Mouse (Mus musculus) CH12.LX (cell line): Measurements from ENCODE around the gene Cotl1. TPM values are rescaled to one million over a fixed set of nuclear protein-coding genes. Genes with fewer than 3 reads are reported as not detected.

Source experiments
- DNase-seq: peaks from one replicate; pipeline ENCODE4 v3.0.0-alpha.2; 2013; ENCODE audit errors: extremely low read depth
- H3K27ac ChIP-seq: 2 replicates; pipeline ENCODE4 v1.5.1; 2012; ENCODE audit warnings: low read depth, mild to moderate bottlenecking, control low read depth, moderate library complexity; ENCODE audit not compliant: insufficient read depth
- H3K27me3 ChIP-seq: replicated peaks from 2 replicates; pipeline ENCODE3; 2012; ENCODE audit warnings: inconsistent platforms
- H3K36me3 ChIP-seq, 2 experiments: replicated peaks in 1 of 2; 2 replicates each; pipeline versions ENCODE3 to v1.6.1; 2012; ENCODE audit warnings: inconsistent platforms in 1 of 2, low read length in 1 of 2, mild to moderate bottlenecking in 1 of 2, mixed read lengths in 1 of 2, moderate library complexity in 1 of 2; ENCODE audit not compliant: control insufficient read depth in 1 of 2, insufficient read depth in 1 of 2
- H3K4me1 ChIP-seq, 2 experiments: 2 replicates each; pipeline ENCODE4 v1.6.1; 2012; ENCODE audit warnings: inconsistent platforms in 1 of 2, moderate library complexity in 1 of 2; ENCODE audit not compliant: insufficient read depth in 2 of 2, control insufficient read depth in 1 of 2
- H3K4me2 ChIP-seq: 2 replicates; pipeline ENCODE4 v1.6.1; 2012; ENCODE audit warnings: low read depth, mild to moderate bottlenecking, control low read depth; ENCODE audit not compliant: poor library complexity, insufficient read depth, severe bottlenecking
- H3K4me3 ChIP-seq, 3 experiments: fragments of 150-350 bp in 1 of 3; sonication (generic) in 1 of 3; replicated peaks in 1 of 3; 2 replicates each; pipeline versions ENCODE3 to v1.5.1; 2011 to 2012; ENCODE audit warnings: low read depth in 2 of 3, low read length in 2 of 3, mild to moderate bottlenecking in 2 of 3, moderate library complexity in 2 of 3, control low read depth in 1 of 3, improper control_type of control experiment in 1 of 3, inconsistent platforms in 1 of 3, mixed read lengths in 1 of 3; ENCODE audit not compliant: poor library complexity in 1 of 3
- H3K79me2 ChIP-seq: replicated peaks from 2 replicates; pipeline ENCODE4 v1.6.1; 2012; ENCODE audit warnings: mild to moderate bottlenecking, moderate library complexity; ENCODE audit not compliant: control insufficient read depth, poor library complexity, insufficient read depth, severe bottlenecking; ENCODE audit errors: extremely low read depth
- H3K9ac ChIP-seq: 2 replicates; pipeline ENCODE4 v1.6.1; 2012; ENCODE audit warnings: low read depth, mild to moderate bottlenecking, control low read depth, moderate library complexity; ENCODE audit not compliant: insufficient read depth
- H3K9me3 ChIP-seq: replicated peaks from 2 replicates; pipeline ENCODE3; 2012; ENCODE audit warnings: low read length, inconsistent platforms, mixed read lengths
- CHD1 ChIP-seq: IDR thresholded peaks from 2 replicates; pipeline ENCODE4 v1.6.1; 2012; ENCODE audit warnings: low read depth, low read length, improper control_type of control experiment, inconsistent platforms
- CHD2 ChIP-seq: IDR thresholded peaks from 2 replicates; pipeline ENCODE4 v1.6.1; 2011; ENCODE audit warnings: low read length, improper control_type of control experiment
- ETS1 ChIP-seq: conservative IDR thresholded peaks from 2 replicates; pipeline ENCODE4 v1.6.1; 2012; ENCODE audit warnings: low read depth, mild to moderate bottlenecking, inconsistent platforms, low read length, improper control_type of control experiment, moderate library complexity
- GABPA ChIP-seq: IDR thresholded peaks from 2 replicates; pipeline ENCODE4 v1.6.1; 2012; ENCODE audit warnings: low read depth, low read length, improper control_type of control experiment, inconsistent platforms; ENCODE audit not compliant: insufficient replicate concordance
- HCFC1 ChIP-seq: IDR thresholded peaks from 2 replicates; pipeline ENCODE4 v1.6.1; 2012; ENCODE audit warnings: low read depth, mild to moderate bottlenecking, inconsistent platforms, low read length, improper control_type of control experiment
- IRF4 ChIP-seq: IDR thresholded peaks from 2 replicates; pipeline ENCODE4 v1.6.1; 2014; ENCODE audit warnings: low read depth, mild to moderate bottlenecking, inconsistent platforms, low read length, improper control_type of control experiment
- KAT2A ChIP-seq: IDR thresholded peaks from 2 replicates; pipeline ENCODE4 v1.6.1; 2012; ENCODE audit warnings: low read length, improper control_type of control experiment, inconsistent platforms; ENCODE audit not compliant: insufficient replicate concordance
- MEF2A ChIP-seq: IDR thresholded peaks from 2 replicates; pipeline ENCODE4 v1.6.1; 2014; ENCODE audit warnings: low read depth, mild to moderate bottlenecking, inconsistent platforms, low read length, improper control_type of control experiment, borderline replicate concordance
- MXI1 ChIP-seq: IDR thresholded peaks from 2 replicates; pipeline ENCODE4 v1.6.1; 2011; ENCODE audit warnings: mild to moderate bottlenecking, low read depth, low read length, improper control_type of control experiment
- MYC ChIP-seq: IDR thresholded peaks from 2 replicates; pipeline ENCODE4 v1.6.1; 2011; ENCODE audit warnings: low read depth, mild to moderate bottlenecking, improper control_type of control experiment, low read length
- NELFE ChIP-seq: IDR thresholded peaks from 2 replicates; pipeline ENCODE4 v1.6.1; 2011; ENCODE audit warnings: low read depth, low read length, improper control_type of control experiment
- NRF1 ChIP-seq: IDR thresholded peaks from 2 replicates; pipeline ENCODE4 v1.6.1; 2014; ENCODE audit warnings: low read depth, mild to moderate bottlenecking, inconsistent platforms, low read length, improper control_type of control experiment, moderate library complexity
- POLR2A ChIP-seq: IDR thresholded peaks from 2 replicates; pipeline ENCODE4 v1.6.1; 2011; ENCODE audit warnings: low read depth, mild to moderate bottlenecking, improper control_type of control experiment, low read length
- RAD21 ChIP-seq: IDR thresholded peaks from 2 replicates; pipeline ENCODE4 v1.6.1; 2011; ENCODE audit warnings: low read depth, mild to moderate bottlenecking, low read length, improper control_type of control experiment, moderate library complexity
- TCF12 ChIP-seq: IDR thresholded peaks from 2 replicates; pipeline ENCODE4 v1.6.1; 2014; ENCODE audit warnings: low read depth, mild to moderate bottlenecking, inconsistent platforms, low read length, improper control_type of control experiment
- UBTF ChIP-seq: IDR thresholded peaks from 2 replicates; pipeline ENCODE4 v1.6.1; 2012; ENCODE audit warnings: low read depth, mild to moderate bottlenecking, inconsistent platforms, low read length, improper control_type of control experiment, moderate library complexity
- ZC3H11A ChIP-seq: IDR thresholded peaks from 2 replicates; pipeline ENCODE4 v1.6.1; 2012; ENCODE audit warnings: low read depth, mild to moderate bottlenecking, inconsistent platforms, low read length, improper control_type of control experiment
- ZKSCAN1 ChIP-seq: IDR thresholded peaks from 2 replicates; pipeline ENCODE4 v1.6.1; 2012; ENCODE audit warnings: low read depth, inconsistent platforms, low read length, improper control_type of control experiment, borderline replicate concordance
- ZMIZ1 ChIP-seq: IDR thresholded peaks from 2 replicates; pipeline ENCODE4 v1.6.1; 2012; ENCODE audit warnings: low read depth, mild to moderate bottlenecking, inconsistent platforms, low read length, improper control_type of control experiment
- ZNF384 ChIP-seq: IDR thresholded peaks from 2 replicates; pipeline ENCODE4 v1.6.1; 2012; ENCODE audit warnings: low read depth, low read length, improper control_type of control experiment, inconsistent platforms
- dilution Hi-C: fragments of 300-500 bp; cut with MboI; formaldehyde crosslinking; loops from 2 replicates; pipeline ENCODE4 v1.14.3; 2020; ENCODE audit warnings: low sequenced_read_pairs; ENCODE audit not compliant: extremely low pct_unique_long_range_greater_than_20kb, extremely low pct_ligation_motif_present
- in situ Hi-C: fragments of 300-500 bp; cut with MboI; formaldehyde crosslinking; loops from 3 replicates; pipeline ENCODE4 v1.14.3; 2019; ENCODE audit warnings: low sequenced_read_pairs, low pct_ligation_motif_present, low pct_unique_long_range_greater_than_20kb, mixed read lengths
- polyA plus RNA-seq: library from polyadenylated mRNA; unstranded; fragments of >175 nt; gene quantifications from 2 replicates; pipeline ENCODE4 v1.2.1, GENCODE M21; 2012; ENCODE audit warnings: low read depth; ENCODE audit not compliant: insufficient read length
- total RNA-seq, 2 experiments: library from RNA; depleted of rRNA; stranded (reverse); fragments of 300-350 nt in 1 of 2; fragments of >200 nt in 1 of 2; gene quantifications; 2 replicates each; pipeline ENCODE4 v1.2.3; 2012 to 2014

Cotl1 gene
- total and polyA plus RNA-seq, 3 experiments = 59.6 to 375 (median 135) TPM

DNA sequence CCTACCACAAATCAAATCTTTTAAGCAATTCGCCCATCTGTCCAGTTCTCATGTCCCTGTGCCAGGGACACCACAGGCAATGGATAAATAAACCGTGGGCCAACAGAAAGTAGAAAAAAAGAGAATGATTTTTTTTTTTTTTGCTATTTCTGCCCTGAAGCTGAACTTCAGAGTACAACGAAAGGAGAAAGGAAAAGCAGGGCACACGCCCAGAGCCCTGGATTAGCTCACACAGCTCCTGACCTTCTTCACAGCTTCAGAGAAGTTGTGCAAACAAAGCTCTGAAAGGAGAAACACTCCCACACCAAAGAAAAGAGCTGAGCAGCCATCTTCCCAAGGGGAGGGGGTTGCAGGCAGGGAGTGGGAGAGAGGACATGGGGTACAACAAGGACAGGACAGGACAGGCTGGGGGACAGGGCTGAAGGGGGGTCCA, 12.6 kb downstream of the Cotl1 start:
- TF ChIP-seq MYC = no peak
- TF ChIP-seq ZNF384 = no peak
- TF ChIP-seq ETS1 = no peak
- no peak for TF ChIP-seq ZKSCAN1
- no peak for TF ChIP-seq KAT2A
- TF ChIP-seq TCF12 = no peak
- TF ChIP-seq RAD21 = no peak
- no peak for TF ChIP-seq CHD1
- no peak for TF ChIP-seq ZMIZ1
- no peak for TF ChIP-seq CHD2
- TF ChIP-seq GABPA = no peak
- no peak for TF ChIP-seq MXI1
- TF ChIP-seq POLR2A = no peak
- no peak for TF ChIP-seq IRF4
- TF ChIP-seq ZC3H11A = no peak
- no peak overlapping the region for H3K27ac ChIP-seq
- DNase-seq = no peak
- no peaks in the 10 kb centered on the region for H3K9me3 ChIP-seq
- H3K27me3 ChIP-seq = no peaks in the 10 kb centered on the region
- peaks cover 0 to 62% of the 10 kb centered on the region in 2 experiments for H3K36me3 ChIP-seq
- no peak overlapping the region for H3K4me2 ChIP-seq
- dilution Hi-C loops = no loop called here
- in situ Hi-C loops = no loop called here
- H3K79me2 ChIP-seq = no peaks in the 10 kb centered on the region
- peaks cover 31 to 80% of the 10 kb centered on the region in 2 experiments for H3K4me1 ChIP-seq
- no peak overlapping the region for H3K9ac ChIP-seq
- no peak overlapping the region for H3K4me3 ChIP-seq

DNA sequence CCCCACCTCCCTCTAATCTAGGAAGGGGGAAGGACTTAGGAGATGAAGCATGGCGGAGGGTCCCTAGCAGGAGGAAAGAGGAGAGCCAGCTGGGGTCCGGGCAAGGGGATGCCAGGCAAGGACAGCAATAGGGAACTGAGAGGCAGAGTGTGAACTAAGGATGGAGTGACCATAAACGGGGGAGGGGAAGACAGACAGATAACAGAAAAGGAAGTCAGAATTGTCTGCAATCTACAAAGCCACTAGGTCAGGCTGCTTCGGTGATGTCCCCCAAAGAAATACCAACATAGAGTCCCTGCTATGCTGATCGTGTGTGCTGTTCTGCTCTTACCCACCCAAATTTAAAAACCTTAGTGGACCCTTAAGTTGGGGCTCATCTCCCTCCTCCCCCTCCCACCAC, 13.4 kb downstream of the Cotl1 start:
- DNase-seq = no peak
- H3K4me2 ChIP-seq = no peak overlapping the region
- no peaks in the 10 kb centered on the region for H3K27me3 ChIP-seq
- no peak overlapping the region for H3K4me3 ChIP-seq
- H3K4me1 ChIP-seq = peaks cover 24 to 72% of the 10 kb centered on the region in 2 experiments
- H3K36me3 ChIP-seq = peaks cover 0 to 65% of the 10 kb centered on the region in 2 experiments
- H3K27ac ChIP-seq = no peak overlapping the region
- no peak for TF ChIP-seq HCFC1
- TF ChIP-seq MEF2A = no peak
- no peak for TF ChIP-seq UBTF
- no peak for TF ChIP-seq CHD2
- no peak for TF ChIP-seq RAD21
- TF ChIP-seq NELFE = no peak
- TF ChIP-seq NRF1 = no peak
- TF ChIP-seq MXI1 = no peak
- TF ChIP-seq, all 38 proteins: peak for 0
- Histone ChIP-seq H3K9ac (no peak overlapping the region), H3K79me2 (no peaks in the 10 kb centered on the region), H3K9me3 (no peaks in the 10 kb centered on the region)
- dilution Hi-C loops = no loop called here
- in situ Hi-C loops = no loop called here
